Mouse (Mus musculus) CH12.LX (cell line): ENCODE results near the gene Six6. TPM values are rescaled to one million over a fixed set of nuclear protein-coding genes. Genes with fewer than 3 reads are reported as not detected.

Experiments used
- DNase-seq: peaks from one replicate; pipeline ENCODE4 v3.0.0-alpha.2; 2013; ENCODE audit errors: extremely low read depth
- H3K27ac ChIP-seq: 2 replicates; pipeline ENCODE4 v1.5.1; 2012; ENCODE audit warnings: low read depth, mild to moderate bottlenecking, control low read depth, moderate library complexity; ENCODE audit not compliant: insufficient read depth
- H3K27me3 ChIP-seq: replicated peaks from 2 replicates; pipeline ENCODE3; 2012; ENCODE audit warnings: inconsistent platforms
- H3K36me3 ChIP-seq, 2 experiments: replicated peaks in 1 of 2; 2 replicates each; pipeline versions ENCODE3 to v1.6.1; 2012; ENCODE audit warnings: inconsistent platforms in 1 of 2, low read length in 1 of 2, mild to moderate bottlenecking in 1 of 2, mixed read lengths in 1 of 2, moderate library complexity in 1 of 2; ENCODE audit not compliant: control insufficient read depth in 1 of 2, insufficient read depth in 1 of 2
- H3K4me1 ChIP-seq, 2 experiments: 2 replicates each; pipeline ENCODE4 v1.6.1; 2012; ENCODE audit warnings: inconsistent platforms in 1 of 2, moderate library complexity in 1 of 2; ENCODE audit not compliant: insufficient read depth in 2 of 2, control insufficient read depth in 1 of 2
- H3K4me2 ChIP-seq: 2 replicates; pipeline ENCODE4 v1.6.1; 2012; ENCODE audit warnings: low read depth, mild to moderate bottlenecking, control low read depth; ENCODE audit not compliant: poor library complexity, insufficient read depth, severe bottlenecking
- H3K4me3 ChIP-seq, 3 experiments: fragments of 150-350 bp in 1 of 3; sonication (generic) in 1 of 3; replicated peaks in 1 of 3; 2 replicates each; pipeline versions ENCODE3 to v1.5.1; 2011 to 2012; ENCODE audit warnings: low read depth in 2 of 3, low read length in 2 of 3, mild to moderate bottlenecking in 2 of 3, moderate library complexity in 2 of 3, control low read depth in 1 of 3, improper control_type of control experiment in 1 of 3, inconsistent platforms in 1 of 3, mixed read lengths in 1 of 3; ENCODE audit not compliant: poor library complexity in 1 of 3
- H3K79me2 ChIP-seq: replicated peaks from 2 replicates; pipeline ENCODE4 v1.6.1; 2012; ENCODE audit warnings: mild to moderate bottlenecking, moderate library complexity; ENCODE audit not compliant: control insufficient read depth, poor library complexity, insufficient read depth, severe bottlenecking; ENCODE audit errors: extremely low read depth
- H3K9ac ChIP-seq: 2 replicates; pipeline ENCODE4 v1.6.1; 2012; ENCODE audit warnings: low read depth, mild to moderate bottlenecking, control low read depth, moderate library complexity; ENCODE audit not compliant: insufficient read depth
- H3K9me3 ChIP-seq: replicated peaks from 2 replicates; pipeline ENCODE3; 2012; ENCODE audit warnings: low read length, inconsistent platforms, mixed read lengths
- BHLHE40 ChIP-seq: IDR thresholded peaks from 2 replicates; pipeline ENCODE4 v1.6.1; 2011; ENCODE audit warnings: mild to moderate bottlenecking, low read depth, low read length, improper control_type of control experiment
- CHD1 ChIP-seq: IDR thresholded peaks from 2 replicates; pipeline ENCODE4 v1.6.1; 2012; ENCODE audit warnings: low read depth, low read length, improper control_type of control experiment, inconsistent platforms
- CHD2 ChIP-seq: IDR thresholded peaks from 2 replicates; pipeline ENCODE4 v1.6.1; 2011; ENCODE audit warnings: low read length, improper control_type of control experiment
- CTCF ChIP-seq, 2 experiments: IDR thresholded peaks in 1 of 2; conservative IDR thresholded peaks in 1 of 2; 2 replicates each; pipeline ENCODE4 v1.5.1; 2011 to 2012; ENCODE audit warnings: low read depth in 2 of 2, low read length in 2 of 2, improper control_type of control experiment in 1 of 2, inconsistent platforms in 1 of 2, mild to moderate bottlenecking in 1 of 2, moderate library complexity in 1 of 2
- ELF1 ChIP-seq: IDR thresholded peaks from 2 replicates; pipeline ENCODE4 v1.6.1; 2014; ENCODE audit warnings: low read depth, mild to moderate bottlenecking, inconsistent platforms, low read length, improper control_type of control experiment
- GABPA ChIP-seq: IDR thresholded peaks from 2 replicates; pipeline ENCODE4 v1.6.1; 2012; ENCODE audit warnings: low read depth, low read length, improper control_type of control experiment, inconsistent platforms; ENCODE audit not compliant: insufficient replicate concordance
- HCFC1 ChIP-seq: IDR thresholded peaks from 2 replicates; pipeline ENCODE4 v1.6.1; 2012; ENCODE audit warnings: low read depth, mild to moderate bottlenecking, inconsistent platforms, low read length, improper control_type of control experiment
- IRF4 ChIP-seq: IDR thresholded peaks from 2 replicates; pipeline ENCODE4 v1.6.1; 2014; ENCODE audit warnings: low read depth, mild to moderate bottlenecking, inconsistent platforms, low read length, improper control_type of control experiment
- KAT2A ChIP-seq: IDR thresholded peaks from 2 replicates; pipeline ENCODE4 v1.6.1; 2012; ENCODE audit warnings: low read length, improper control_type of control experiment, inconsistent platforms; ENCODE audit not compliant: insufficient replicate concordance
- MEF2A ChIP-seq: IDR thresholded peaks from 2 replicates; pipeline ENCODE4 v1.6.1; 2014; ENCODE audit warnings: low read depth, mild to moderate bottlenecking, inconsistent platforms, low read length, improper control_type of control experiment, borderline replicate concordance
- NELFE ChIP-seq: IDR thresholded peaks from 2 replicates; pipeline ENCODE4 v1.6.1; 2011; ENCODE audit warnings: low read depth, low read length, improper control_type of control experiment
- NRF1 ChIP-seq: IDR thresholded peaks from 2 replicates; pipeline ENCODE4 v1.6.1; 2014; ENCODE audit warnings: low read depth, mild to moderate bottlenecking, inconsistent platforms, low read length, improper control_type of control experiment, moderate library complexity
- RAD21 ChIP-seq: IDR thresholded peaks from 2 replicates; pipeline ENCODE4 v1.6.1; 2011; ENCODE audit warnings: low read depth, mild to moderate bottlenecking, low read length, improper control_type of control experiment, moderate library complexity
- RCOR1 ChIP-seq: conservative IDR thresholded peaks from 2 replicates; pipeline ENCODE4 v1.6.1; 2012; ENCODE audit warnings: low read depth, mild to moderate bottlenecking, inconsistent platforms, low read length, improper control_type of control experiment
- SMC3 ChIP-seq: IDR thresholded peaks from 2 replicates; pipeline ENCODE4 v1.6.1; 2011; ENCODE audit warnings: low read depth, low read length, improper control_type of control experiment
- TBP ChIP-seq: conservative IDR thresholded peaks from 2 replicates; pipeline ENCODE4 v1.6.1; 2011; ENCODE audit warnings: low read depth, low read length, improper control_type of control experiment
- TCF12 ChIP-seq: IDR thresholded peaks from 2 replicates; pipeline ENCODE4 v1.6.1; 2014; ENCODE audit warnings: low read depth, mild to moderate bottlenecking, inconsistent platforms, low read length, improper control_type of control experiment
- USF1 ChIP-seq: IDR thresholded peaks from 2 replicates; pipeline ENCODE4 v1.6.1; 2014; ENCODE audit warnings: low read depth, mild to moderate bottlenecking, inconsistent platforms, low read length, improper control_type of control experiment
- ZC3H11A ChIP-seq: IDR thresholded peaks from 2 replicates; pipeline ENCODE4 v1.6.1; 2012; ENCODE audit warnings: low read depth, mild to moderate bottlenecking, inconsistent platforms, low read length, improper control_type of control experiment
- ZNF384 ChIP-seq: IDR thresholded peaks from 2 replicates; pipeline ENCODE4 v1.6.1; 2012; ENCODE audit warnings: low read depth, low read length, improper control_type of control experiment, inconsistent platforms
- dilution Hi-C: fragments of 300-500 bp; cut with MboI; formaldehyde crosslinking; loops from 2 replicates; pipeline ENCODE4 v1.14.3; 2020; ENCODE audit warnings: low sequenced_read_pairs; ENCODE audit not compliant: extremely low pct_unique_long_range_greater_than_20kb, extremely low pct_ligation_motif_present
- in situ Hi-C: fragments of 300-500 bp; cut with MboI; formaldehyde crosslinking; loops from 3 replicates; pipeline ENCODE4 v1.14.3; 2019; ENCODE audit warnings: low sequenced_read_pairs, low pct_ligation_motif_present, low pct_unique_long_range_greater_than_20kb, mixed read lengths
- polyA plus RNA-seq: library from polyadenylated mRNA; unstranded; fragments of >175 nt; gene quantifications from 2 replicates; pipeline ENCODE4 v1.2.1, GENCODE M21; 2012; ENCODE audit warnings: low read depth; ENCODE audit not compliant: insufficient read length
- total RNA-seq, 2 experiments: library from RNA; depleted of rRNA; stranded (reverse); fragments of 300-350 nt in 1 of 2; fragments of >200 nt in 1 of 2; gene quantifications; 2 replicates each; pipeline ENCODE4 v1.2.3; 2012 to 2014

The Six6 gene
- total and polyA plus RNA-seq, 3 experiments: 0.13 to 0.87 TPM; not detected in 1

- no peaks in the 10 kb centered on the region for H3K9me3 ChIP-seq
- no peak overlapping the region for H3K4me2 ChIP-seq
- dilution Hi-C loops (no loop called here), in situ Hi-C loops (loop anchor here (10.0 kb wide), 1 partner anchor 278 kb away; no protein-coding TSS in a partner anchor)
- no peak overlapping the region for H3K27ac ChIP-seq
- H3K4me1 ChIP-seq: peaks cover 2 to 23% of the 10 kb centered on the region in 2 experiments; a peak in 2 of 4 replicates
- DNase-seq: peak; percentile 80
- H3K27me3 ChIP-seq: no peaks in the 10 kb centered on the region
- no peak overlapping the region for H3K4me3 ChIP-seq
- peak; percentile 93 for TF ChIP-seq ZC3H11A
- TF ChIP-seq KAT2A: no peak
- no peak for TF ChIP-seq RCOR1
- peak; percentile 43 to 95; a peak in 3 of 4 replicates for TF ChIP-seq CTCF (conservative IDR thresholded peaks at IDR 0.05 in 1 of 2, IDR thresholded peaks at IDR 0.05 in 1 of 2; ENCODE audit: low read depth in 2 of 2, low read length in 2 of 2)
- TF ChIP-seq SMC3: peak; percentile 98
- TF ChIP-seq RAD21: peak; percentile 93
- H3K79me2 ChIP-seq: no peaks in the 10 kb centered on the region
- no peaks in the 10 kb centered on the region for H3K36me3 ChIP-seq
- no peak overlapping the region for H3K9ac ChIP-seq
Observed at GRCm38 (mm10) chr12:72973161-72973560, 33.5 kb downstream of the Six6 start.

GRCm38 (mm10) chr12:72976172-72976571 is 36.5 kb downstream of the Six6 start:
- no peaks in the 10 kb centered on the region for H3K36me3 ChIP-seq
- DNase-seq: no peak
- H3K9ac ChIP-seq: peak overlapping the region; percentile 30
- peak overlapping the region; percentile 79; the same call in 1 of the 2 replicates for H3K4me2 ChIP-seq
- no peaks in the 10 kb centered on the region for H3K9me3 ChIP-seq
- no peak for TF ChIP-seq CHD2
- no peak for TF ChIP-seq CHD1
- no peak for TF ChIP-seq GABPA
- no peak for TF ChIP-seq TCF12
- TF ChIP-seq, all 38 proteins: peak for 0
- no peak overlapping the region for H3K27ac ChIP-seq
- in situ Hi-C loops: loop anchor here (5.0 to 25.0 kb wide), 3 partner anchors 134 to 439 kb away; partner anchors contain the start of gene Pcnx4
- H3K27me3 ChIP-seq: no peaks in the 10 kb centered on the region
- peaks cover 2 to 18% of the 10 kb centered on the region in 2 experiments; a peak in 2 of 4 replicates for H3K4me1 ChIP-seq
- dilution Hi-C loops: no loop called here
- no peaks in the 10 kb centered on the region for H3K79me2 ChIP-seq
- no peak overlapping the region for H3K4me3 ChIP-seq

GRCm38 (mm10) chr12:72976718-72977117 is 37.0 kb downstream of the Six6 start:
- Histone ChIP-seq H3K4me3 (peak overlapping the region in 2 of 3 experiments; percentile 25 to 46), H3K9ac (peak overlapping the region; percentile 36; the same call in 1 of the 2 replicates), H3K4me1 (peaks cover 2 to 18% of the 10 kb centered on the region in 2 experiments; a peak in 2 of 4 replicates), H3K36me3 (no peaks in the 10 kb centered on the region), H3K27ac (no peak overlapping the region), H3K27me3 (no peaks in the 10 kb centered on the region), H3K4me2 (peak overlapping the region; percentile 79; the same call in 1 of the 2 replicates), H3K9me3 (no peaks in the 10 kb centered on the region), H3K79me2 (no peaks in the 10 kb centered on the region)
- in situ Hi-C loops (loop anchor here (5.0 to 25.0 kb wide), 3 partner anchors 134 to 439 kb away; partner anchors contain the start of gene Pcnx4), dilution Hi-C loops (no loop called here)
- DNase-seq: peak; percentile 85
- TF ChIP-seq NRF1: 0 out of 2 replicates have a peak, but pooled peaks have one; percentile 23
- peak; percentile 30; the same call in 1 of the 2 replicates for TF ChIP-seq MEF2A
- TF ChIP-seq CTCF (conservative IDR thresholded peaks at IDR 0.05 in 1 of 2, IDR thresholded peaks at IDR 0.05 in 1 of 2; ENCODE audit: low read depth in 2 of 2, low read length in 2 of 2): peak; percentile 36 to 98; a peak in 2 of 4 replicates
- peak; percentile 97 for TF ChIP-seq SMC3
- TF ChIP-seq HCFC1: no peak
- 0 out of 2 replicates have a peak, but pooled peaks have one; percentile 31 for TF ChIP-seq TBP
- TF ChIP-seq ZNF384: 0 out of 2 replicates have a peak, but pooled peaks have one; percentile 12
- TF ChIP-seq IRF4: 0 out of 2 replicates have a peak, but pooled peaks have one; percentile 59
- TF ChIP-seq GABPA: no peak
- TF ChIP-seq NELFE: peak; percentile 18; the same call in 1 of the 2 replicates
- TF ChIP-seq ELF1: peak; percentile 26; the same call in 1 of the 2 replicates
- TF ChIP-seq ZC3H11A: peak; percentile 95
- TF ChIP-seq BHLHE40: no peak
- TF ChIP-seq USF1: no peak
